ENCODE assay signal across 8 mouse cellular contexts in genomic region chr9:56889817-56890216, GRCm38 (mm10). TPM values are rescaled to one million over a fixed set of nuclear protein-coding genes. Genes with fewer than 3 reads are reported as not detected.
DNase-seq lines count a peak whose midpoint lies in the region; ATAC-seq and TF ChIP-seq lines count a peak whose summit lies in the region.

No protein-coding gene starts in this region.

- no peak overlapping the region for H3K27ac ChIP-seq in forebrain, embryonic 11.5 days (ENCODE audit: low read depth, low read length)
- H3K27ac ChIP-seq in layer of hippocampus, adult 2 months: no peak overlapping the region
- no peak overlapping the region for H3K27ac ChIP-seq in neural tube, embryonic 15.5 days (replicated peaks)

- H3K9me3 ChIP-seq in G1E (replicated peaks): no peaks in the 10 kb centered on the region
- no peaks in the 10 kb centered on the region for H3K9me3 ChIP-seq in forebrain, embryonic 11.5 days (ENCODE audit: control insufficient read depth, low read length)
- no peaks in the 10 kb centered on the region for H3K9me3 ChIP-seq in neural tube, embryonic 15.5 days (replicated peaks)

- H3K27me3 ChIP-seq in G1E (ENCODE audit: insufficient read depth, low read length): peaks cover 51% of the 10 kb centered on the region
- H3K27me3 ChIP-seq in forebrain, embryonic 11.5 days (ENCODE audit: control insufficient read depth, insufficient read depth, low read length): no peaks in the 10 kb centered on the region; the same call in 1 of the 2 replicates
- H3K27me3 ChIP-seq in neural tube, embryonic 15.5 days (replicated peaks): peaks cover 7% of the 10 kb centered on the region

- peak; percentile 86 for TF ChIP-seq CTCF in G1E (IDR thresholded peaks at IDR 0.05; ENCODE audit: low read depth, low read length)
- TF ChIP-seq CTCF in layer of hippocampus, adult 2 months (conservative IDR thresholded peaks at IDR 0.05): peak; percentile 92

- H3K9ac ChIP-seq in forebrain, embryonic 11.5 days (ENCODE audit: low read length): peak overlapping the region; percentile 32
- H3K9ac ChIP-seq in neural tube, embryonic 15.5 days (replicated peaks): peak overlapping the region; percentile 27; the same call in 1 of the 2 replicates

- H3K36me3 ChIP-seq in G1E (replicated peaks): no peaks in the 10 kb centered on the region
- no peaks in the 10 kb centered on the region for H3K36me3 ChIP-seq in forebrain, embryonic 11.5 days (ENCODE audit: control insufficient read depth, insufficient read depth, low read length)
- no peaks in the 10 kb centered on the region for H3K36me3 ChIP-seq in neural tube, embryonic 15.5 days

- no peak; the same call in 1 of the 2 replicates for ATAC-seq in G1E (ENCODE audit: extremely low read depth, insufficient number of reproducible peaks, low FRiP score, poor library complexity, severe bottlenecking)
- ATAC-seq in forebrain, embryonic 11.5 days (replicated peaks; ENCODE audit: low FRiP score): peak; percentile 63; the same call in 1 of the 2 replicates
- peak; percentile 50 to 61; a peak in 3 of 4 replicates for ATAC-seq in hematopoietic stem cell, adult 5-6 weeks (replicated peaks in 1 of 2; ENCODE audit: insufficient read depth in 1 of 2, low FRiP score in 2 of 2, low TSS enrichment in 1 of 2, low read depth in 1 of 2, poor library complexity in 2 of 2, severe bottlenecking in 2 of 2)
- peak; percentile 71 for ATAC-seq in neural tube, embryonic 15.5 days (ENCODE audit: low FRiP score)

- WGBS in forebrain, embryonic 11.5 days: 5% methylated on average over 14 of the region's 14 CpGs
- 7% methylated on average over 14 of the region's 14 CpGs for WGBS in neural tube, embryonic 15.5 days

- peak overlapping the region; percentile 52; the same call in 1 of the 2 replicates for H3K4me3 ChIP-seq in G1E (ENCODE audit: low read depth, low read length)
- H3K4me3 ChIP-seq in forebrain, embryonic 11.5 days (ENCODE audit: low read depth, low read length): peak overlapping the region; percentile 6; the same call in 1 of the 2 replicates
- peak overlapping the region; percentile 38 for H3K4me3 ChIP-seq in layer of hippocampus, adult 2 months
- H3K4me3 ChIP-seq in neural tube, embryonic 15.5 days (replicated peaks): peak overlapping the region; percentile 29

- H3K4me2 ChIP-seq in forebrain, embryonic 11.5 days (ENCODE audit: low read depth, low read length, severe bottlenecking): peak overlapping the region; percentile 51
- H3K4me2 ChIP-seq in neural tube, embryonic 15.5 days: peak overlapping the region; percentile 62

- peak; percentile 63 for DNase-seq in G1E (ENCODE audit: low spot score)
- DNase-seq in c-Kit-positive CD71-negative TER-119-negative erythroid progenitor cells, embryonic 14.5 days (ENCODE audit: low read depth): peak; percentile 73
- DNase-seq in forebrain, embryonic 11.5 days (ENCODE audit: low spot score): peak; percentile 86
- DNase-seq in layer of hippocampus, adult 2 months (ENCODE audit: low spot score in 2 of 2): peak; percentile 78 to 86
- peak; percentile 50 to 68 for DNase-seq in lung, adult 18-20 months
- DNase-seq in thymus, postnatal 10 days (ENCODE audit: low spot score in 2 of 2): peak; percentile 27 to 84

- H3K4me1 ChIP-seq in G1E (ENCODE audit: insufficient read depth, low read depth, low read length): peaks cover 21% of the 10 kb centered on the region
- H3K4me1 ChIP-seq in forebrain, embryonic 11.5 days (replicated peaks; ENCODE audit: control insufficient read depth, insufficient read depth, low read length): peaks cover 7% of the 10 kb centered on the region
- H3K4me1 ChIP-seq in neural tube, embryonic 15.5 days: peaks cover 25% of the 10 kb centered on the region

RNA-seq across cellular contexts. Expression of gene Cspg4, which starts 25.0 kb away (rescaled TPM):
- total RNA-seq in G1E (2014; fragmentation: Nextera tagmentation): not detected in 2 replicates
- 0.12 and 0.16 TPM in 2 replicates for total RNA-seq in G1E (2017)
- polyA plus RNA-seq in G1E (2012): not detected in 2 replicates
- 1.4 and 2.0 TPM in 2 replicates for polyA plus RNA-seq in forebrain, embryonic 11.5 days (2014; fragmentation: Nextera tagmentation; extraction: Ambion mirVana)
- not detected in 2 replicates for total RNA-seq in hematopoietic stem cell, adult 5-6 weeks (2017)
- 10 to 100 TPM; 17.4 to 18.4 TPM for total RNA-seq in layer of hippocampus, adult 2 months (2021)
- polyA plus RNA-seq in neural tube, embryonic 15.5 days (2015; fragmentation: Nextera tagmentation; extraction: Ambion mirVana): 10.5 and 13.1 TPM in 2 replicates

RNA-seq across cellular contexts. Expression of gene Odf3l1, which starts 25.3 kb away (rescaled TPM):
- total RNA-seq in G1E (2014; fragmentation: Nextera tagmentation): not detected in 2 replicates
- not detected in 2 replicates for total RNA-seq in G1E (2017)
- polyA plus RNA-seq in G1E (2012): not detected in 2 replicates
- polyA plus RNA-seq in forebrain, embryonic 11.5 days (2014; fragmentation: Nextera tagmentation; extraction: Ambion mirVana): not detected in 2 replicates
- total RNA-seq in hematopoietic stem cell, adult 5-6 weeks (2017): not detected in 2 replicates
- not detected for total RNA-seq in layer of hippocampus, adult 2 months (2021)
- polyA plus RNA-seq in neural tube, embryonic 15.5 days (2015; fragmentation: Nextera tagmentation; extraction: Ambion mirVana): 0.28 and 0.40 TPM in 2 replicates

RNA-seq across cellular contexts. Expression of gene Snx33, which starts 38.4 kb away (rescaled TPM):
- total RNA-seq in G1E (2014; fragmentation: Nextera tagmentation) (5.8 and 6.9 TPM in 2 replicates), G1E (2017) (6.5 and 7.4 TPM in 2 replicates)
- 0.96 and 1.2 TPM in 2 replicates for polyA plus RNA-seq in G1E (2012)
- polyA plus RNA-seq in forebrain, embryonic 11.5 days (2014; fragmentation: Nextera tagmentation; extraction: Ambion mirVana): 5.8 and 6.0 TPM in 2 replicates
- 10.6 and 12.8 TPM in 2 replicates for total RNA-seq in hematopoietic stem cell, adult 5-6 weeks (2017)
- 1 to 10 TPM; 7.2 to 8.9 TPM for total RNA-seq in layer of hippocampus, adult 2 months (2021)
- 2.2 and 3.2 TPM in 2 replicates for polyA plus RNA-seq in neural tube, embryonic 15.5 days (2015; fragmentation: Nextera tagmentation; extraction: Ambion mirVana)

RNA-seq across cellular contexts. Expression of gene Imp3, which starts 47.5 kb away (rescaled TPM):
- total RNA-seq in G1E (2014; fragmentation: Nextera tagmentation): 42.1 and 49.6 TPM in 2 replicates
- 67.1 and 72.5 TPM in 2 replicates for total RNA-seq in G1E (2017)
- 61.8 and 68.6 TPM in 2 replicates for polyA plus RNA-seq in G1E (2012)
- 63.6 and 65.4 TPM in 2 replicates for polyA plus RNA-seq in forebrain, embryonic 11.5 days (2014; fragmentation: Nextera tagmentation; extraction: Ambion mirVana)
- total RNA-seq in hematopoietic stem cell, adult 5-6 weeks (2017): 78.7 and 87.2 TPM in 2 replicates
- 10 to 100 TPM; 54.9 to 56.8 TPM for total RNA-seq in layer of hippocampus, adult 2 months (2021)
- 73.7 and 77.5 TPM in 2 replicates for polyA plus RNA-seq in neural tube, embryonic 15.5 days (2015; fragmentation: Nextera tagmentation; extraction: Ambion mirVana)

Comparison
In these comparisons a context has a peak if more than half of its experiments do, and no peak if none do; other contexts are left out.
1. RNA of gene Cspg4, which starts 25.0 kb away (total RNA-seq): 17.4 to 18.4 TPM in layer of hippocampus, adult 2 months; 0.12 to 0.16 TPM in G1E and not detected in hematopoietic stem cell, adult 5-6 weeks; every median in the first group is over 10 times any median in the second.
2. Peak in every context shown above with its lines, with median percentiles within 50 percentile points of each other: DNase-seq and H3K4me3 ChIP-seq.